In the genomic region with DNA sequence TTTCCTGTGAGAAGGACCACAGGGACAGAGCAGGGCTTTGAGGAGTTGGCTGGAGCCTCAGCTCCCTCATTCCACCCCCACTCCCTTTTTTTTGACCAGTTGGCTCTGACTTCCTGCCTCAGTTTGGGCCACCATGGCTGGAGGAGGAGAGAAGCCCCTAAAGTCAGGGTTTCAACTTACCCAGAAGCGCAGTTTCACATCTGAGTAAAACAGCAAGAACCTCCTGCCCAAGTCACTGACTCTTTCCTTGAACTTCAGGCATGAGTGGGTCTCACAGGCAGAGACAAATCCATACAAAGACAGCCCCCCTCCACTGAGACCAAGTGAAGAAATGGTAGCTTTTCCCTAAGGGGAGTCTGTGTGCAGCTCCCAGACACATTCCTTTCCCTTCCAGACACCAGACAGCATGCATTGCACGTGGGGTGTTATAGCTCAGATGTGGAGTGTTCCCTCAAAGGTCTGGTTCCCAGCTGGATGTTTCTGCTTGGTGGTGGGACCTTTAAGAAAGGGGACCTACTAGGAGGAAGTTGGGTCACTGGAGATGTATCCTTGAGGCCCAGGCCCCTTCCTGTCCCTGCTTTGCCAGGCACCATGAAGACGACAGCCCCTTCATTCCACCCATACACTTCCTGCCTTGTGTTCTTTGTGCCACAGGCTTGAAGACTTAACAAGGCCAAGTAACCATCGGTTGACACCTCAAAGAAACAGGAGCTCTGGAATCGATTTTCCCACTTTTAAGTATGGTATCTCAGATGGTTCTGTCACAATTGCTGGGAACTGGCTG, we compare ENCODE assay signal across 12 mouse cellular contexts. TPM values are rescaled to one million over a fixed set of nuclear protein-coding genes. Genes with fewer than 3 reads are reported as not detected.
DNase-seq lines count a peak whose midpoint lies in the region; ATAC-seq and TF ChIP-seq lines count a peak whose summit lies in the region.
"Had no signal": no experiment of that assay in that cellular context is flagged by ENCODE, and none has a peak within 500 bp of the region (broad histone marks: within the 10 kb centered on the region; RNA-seq: fewer than 3 reads in every experiment).

No protein-coding gene starts in this region.

- dilution Hi-C loops in CH12.LX (cut with MboI; ENCODE audit: extremely low pct_ligation_motif_present, extremely low pct_unique_long_range_greater_than_20kb, low sequenced_read_pairs): no loop called here

- no peaks in the 10 kb centered on the region for H3K36me3 ChIP-seq in hindbrain, embryonic 10.5 days
- no peaks in the 10 kb centered on the region for H3K36me3 ChIP-seq in hindbrain, embryonic 11.5 days (ENCODE audit: control insufficient read depth, insufficient read depth, low read length)
- no peaks in the 10 kb centered on the region for H3K36me3 ChIP-seq in CH12.LX (replicated peaks in 1 of 2; ENCODE audit: control insufficient read depth in 1 of 2, insufficient read depth in 1 of 2, low read length in 1 of 2)
- no peaks in the 10 kb centered on the region for H3K36me3 ChIP-seq in forebrain, embryonic 16.5 days (ENCODE audit: control insufficient read depth, insufficient read depth)
- H3K36me3 ChIP-seq in midbrain, embryonic 10.5 days: no peaks in the 10 kb centered on the region

- no peaks in the 10 kb centered on the region for H3K79me2 ChIP-seq in CH12.LX (replicated peaks; ENCODE audit: control insufficient read depth, extremely low read depth, insufficient read depth, poor library complexity, severe bottlenecking)

- no peak for DNase-seq in hindbrain, embryonic 10.5 days (ENCODE audit: low spot score)
- DNase-seq in hindbrain, embryonic 11.5 days (ENCODE audit: low spot score): no peak
- peak; percentile 31 for DNase-seq in CH12.LX (ENCODE audit: extremely low read depth)
- DNase-seq in midbrain, embryonic 10.5 days (ENCODE audit: low spot score): no peak
- no peak for DNase-seq in right cerebral cortex, postnatal 36 days (ENCODE audit: low spot score in 2 of 2)
- no peak for DNase-seq in frontal cortex, postnatal 14 days (ENCODE audit: low spot score in 2 of 2)
- no peak for DNase-seq in cerebellum, adult 11 months
- DNase-seq: adrenal gland, postnatal 25 days had no signal

- H3K4me2 ChIP-seq in hindbrain, embryonic 11.5 days (replicated peaks; ENCODE audit: low read depth, low read length): no peak overlapping the region
- no peak overlapping the region for H3K4me2 ChIP-seq in CH12.LX (ENCODE audit: insufficient read depth, low read depth, poor library complexity, severe bottlenecking)
- no peak overlapping the region for H3K4me2 ChIP-seq in forebrain, embryonic 16.5 days (ENCODE audit: low read length)

- no peak for ATAC-seq in hindbrain, embryonic 11.5 days (ENCODE audit: low FRiP score)
- no peak for ATAC-seq in forebrain, embryonic 16.5 days

- 75% methylated on average over 5 of the region's 5 CpGs for WGBS in hindbrain, embryonic 10.5 days
- WGBS in hindbrain, embryonic 11.5 days: 75% methylated on average over 5 of the region's 5 CpGs
- 91% methylated on average over 5 of the region's 5 CpGs for WGBS in forebrain, embryonic 16.5 days
- 83% methylated on average over 5 of the region's 5 CpGs for WGBS in midbrain, embryonic 10.5 days

- TF ChIP-seq CTCF in CH12.LX (conservative IDR thresholded peaks at IDR 0.05 in 1 of 2, IDR thresholded peaks at IDR 0.05 in 1 of 2; ENCODE audit: low read depth in 2 of 2, low read length in 2 of 2): no peak

- H3K9me3 ChIP-seq in hindbrain, embryonic 10.5 days: no peaks in the 10 kb centered on the region
- no peaks in the 10 kb centered on the region for H3K9me3 ChIP-seq in hindbrain, embryonic 11.5 days (ENCODE audit: control insufficient read depth, low read length)
- no peaks in the 10 kb centered on the region for H3K9me3 ChIP-seq in CH12.LX (replicated peaks; ENCODE audit: low read length)
- H3K9me3 ChIP-seq in forebrain, embryonic 16.5 days (ENCODE audit: control insufficient read depth, low read length): no peaks in the 10 kb centered on the region
- H3K9me3 ChIP-seq in midbrain, embryonic 10.5 days (replicated peaks): no peaks in the 10 kb centered on the region

- TF ChIP-seq RAD21 in CH12.LX (IDR thresholded peaks at IDR 0.05; ENCODE audit: low read depth, low read length): no peak; the same call in 1 of the 2 replicates

- H3K4me3 ChIP-seq in hindbrain, embryonic 10.5 days: no peak overlapping the region
- H3K4me3 ChIP-seq in hindbrain, embryonic 11.5 days (ENCODE audit: low read depth, low read length): no peak overlapping the region
- H3K4me3 ChIP-seq in CH12.LX (replicated peaks in 1 of 3; ENCODE audit: low read depth in 2 of 3, low read length in 2 of 3, poor library complexity in 1 of 3): no peak overlapping the region
- H3K4me3 ChIP-seq in forebrain, embryonic 16.5 days (replicated peaks; ENCODE audit: low read length): no peak overlapping the region
- H3K4me3 ChIP-seq in midbrain, embryonic 10.5 days: no peak overlapping the region

- peaks cover 29% of the 10 kb centered on the region for H3K4me1 ChIP-seq in hindbrain, embryonic 10.5 days (replicated peaks)
- no peaks in the 10 kb centered on the region for H3K4me1 ChIP-seq in hindbrain, embryonic 11.5 days (replicated peaks; ENCODE audit: control insufficient read depth, insufficient read depth, low read length)
- H3K4me1 ChIP-seq in CH12.LX (ENCODE audit: control insufficient read depth in 1 of 2, insufficient read depth in 2 of 2): peaks cover 13 to 23% of the 10 kb centered on the region in 2 experiments
- peaks cover 12% of the 10 kb centered on the region for H3K4me1 ChIP-seq in forebrain, embryonic 16.5 days (replicated peaks; ENCODE audit: control insufficient read depth, insufficient read depth, low read length)
- peaks cover 28% of the 10 kb centered on the region for H3K4me1 ChIP-seq in midbrain, embryonic 10.5 days

- TF ChIP-seq EP300 in CH12.LX (IDR thresholded peaks at IDR 0.05; ENCODE audit: low read length): peak; percentile 45; the same call in 1 of the 2 replicates

- peak overlapping the region; percentile 75 for H3K27ac ChIP-seq in hindbrain, embryonic 10.5 days
- H3K27ac ChIP-seq in hindbrain, embryonic 11.5 days (ENCODE audit: low read depth, low read length): no peak overlapping the region
- no peak overlapping the region for H3K27ac ChIP-seq in CH12.LX (ENCODE audit: insufficient read depth, low read depth)
- H3K27ac ChIP-seq in forebrain, embryonic 16.5 days (ENCODE audit: low read length): peak overlapping the region; percentile 80
- peak overlapping the region; percentile 73 for H3K27ac ChIP-seq in midbrain, embryonic 10.5 days (replicated peaks)
- H3K27ac ChIP-seq: stomach, postnatal 0 days had no signal

- in situ Hi-C loops in CH12.LX (cut with MboI; ENCODE audit: low pct_ligation_motif_present, low pct_unique_long_range_greater_than_20kb, low sequenced_read_pairs): loop anchor here (25.0 kb wide), 1 partner anchor 204 kb away; no protein-coding TSS in a partner anchor

- no peak for TF ChIP-seq POLR2A in CH12.LX (IDR thresholded peaks at IDR 0.05; ENCODE audit: low read depth, low read length)

- H3K9ac ChIP-seq in hindbrain, embryonic 11.5 days (ENCODE audit: low read depth, low read length): no peak overlapping the region
- no peak overlapping the region for H3K9ac ChIP-seq in CH12.LX (ENCODE audit: insufficient read depth, low read depth)
- H3K9ac ChIP-seq in forebrain, embryonic 16.5 days (replicated peaks; ENCODE audit: low read depth, low read length): no peak overlapping the region

- peaks cover 6% of the 10 kb centered on the region; the same call in 1 of the 2 replicates for H3K27me3 ChIP-seq in hindbrain, embryonic 10.5 days (ENCODE audit: insufficient read depth, poor library complexity, severe bottlenecking)
- H3K27me3 ChIP-seq in hindbrain, embryonic 11.5 days (ENCODE audit: control insufficient read depth, insufficient read depth, low read length): no peaks in the 10 kb centered on the region
- H3K27me3 ChIP-seq in CH12.LX (replicated peaks): peaks cover 4% of the 10 kb centered on the region
- no peaks in the 10 kb centered on the region for H3K27me3 ChIP-seq in forebrain, embryonic 16.5 days (replicated peaks; ENCODE audit: control insufficient read depth, insufficient read depth, low read length)
- no peaks in the 10 kb centered on the region for H3K27me3 ChIP-seq in midbrain, embryonic 10.5 days (ENCODE audit: low read depth, poor library complexity, severe bottlenecking)

TF ChIP-seq in CH12.LX, 34 proteins besides CTCF, POLR2A, EP300 and RAD21:
- TF ChIP-seq CHD2 (IDR thresholded peaks at IDR 0.05; ENCODE audit: low read length) (peak; percentile 31; the same call in 1 of the 2 replicates), ETS1 (conservative IDR thresholded peaks at IDR 0.05; ENCODE audit: low read depth, low read length) (0 out of 2 replicates have a peak, but pooled peaks have one; percentile 17), JUND (conservative IDR thresholded peaks at IDR 0.05; ENCODE audit: low read depth, low read length) (no peak), MEF2A (IDR thresholded peaks at IDR 0.05; ENCODE audit: borderline replicate concordance, low read depth, low read length) (0 out of 2 replicates have a peak, but pooled peaks have one; percentile 30), IRF4 (IDR thresholded peaks at IDR 0.05; ENCODE audit: low read depth, low read length) (peak; percentile 76), MAX (IDR thresholded peaks at IDR 0.05; ENCODE audit: low read length) (peak; percentile 59; the same call in 1 of the 2 replicates), GABPA (IDR thresholded peaks at IDR 0.05; ENCODE audit: insufficient replicate concordance, low read depth, low read length) (no peak)

RNA-seq across cellular contexts. Expression of gene Klf13, which starts 27.1 kb away (rescaled TPM):
- polyA plus RNA-seq in hindbrain, embryonic 10.5 days (2016; fragmentation: Nextera tagmentation; extraction: Ambion mirVana): 31.7 and 33.4 TPM in 2 replicates
- 30.4 and 35.4 TPM in 2 replicates for polyA plus RNA-seq in hindbrain, embryonic 11.5 days (2014; fragmentation: Nextera tagmentation; extraction: Ambion mirVana)
- total RNA-seq in CH12.LX (2012; rRNA removed) (5.7 and 9.7 TPM in 2 replicates), CH12.LX (2014; rRNA removed) (1.2 and 1.7 TPM in 2 replicates)
- polyA plus RNA-seq in CH12.LX (2012; ENCODE audit: insufficient read length, low read depth): 3.7 TPM in 2 replicates
- polyA plus RNA-seq in forebrain, embryonic 16.5 days (2015; fragmentation: Nextera tagmentation; extraction: Ambion mirVana): 31.1 and 33.7 TPM in 2 replicates
- polyA plus RNA-seq in midbrain, embryonic 10.5 days (2016; fragmentation: Nextera tagmentation; extraction: Ambion mirVana): 29.6 and 34.1 TPM in 2 replicates

RNA-seq across cellular contexts. Expression of gene E030018B13Rik, which starts 49.2 kb away (rescaled TPM):
- polyA plus RNA-seq in hindbrain, embryonic 10.5 days (2016; fragmentation: Nextera tagmentation; extraction: Ambion mirVana): not detected in 2 replicates
- polyA plus RNA-seq in hindbrain, embryonic 11.5 days (2014; fragmentation: Nextera tagmentation; extraction: Ambion mirVana): 0.28 TPM in 1 of 2 replicates, not detected in the other
- total RNA-seq in CH12.LX (2012; rRNA removed) (not detected in 2 replicates), CH12.LX (2014; rRNA removed) (not detected in 2 replicates)
- not detected in 2 replicates for polyA plus RNA-seq in CH12.LX (2012; ENCODE audit: insufficient read length, low read depth)
- polyA plus RNA-seq in forebrain, embryonic 16.5 days (2015; fragmentation: Nextera tagmentation; extraction: Ambion mirVana): 0.35 TPM in 1 of 2 replicates, not detected in the other
- polyA plus RNA-seq in midbrain, embryonic 10.5 days (2016; fragmentation: Nextera tagmentation; extraction: Ambion mirVana): not detected in 2 replicates
- total RNA-seq: adrenal gland, postnatal 25 days; MEL had no signal
- polyA plus RNA-seq: liver, embryonic 16.5 days; stomach, postnatal 0 days had no signal

Comparison
In these comparisons a context has a peak if more than half of its experiments do, and no peak if none do; other contexts are left out.
1. H3K27ac ChIP-seq: peak in hindbrain, embryonic 10.5 days (single experiment), forebrain, embryonic 16.5 days (single experiment) and midbrain, embryonic 10.5 days (single experiment); none in hindbrain, embryonic 11.5 days (single experiment) and CH12.LX (single experiment).